Mouse (Mus musculus) right cerebral cortex, postnatal 36 days (tissue): ENCODE data around the gene Dcaf10.
"Not testable (repeated sequence)": the region's sequence is repeated elsewhere in the genome, so short reads cannot be mapped to it uniquely, and the experiment has no call there.

Experiments used
- DNase-seq, 2 experiments: peaks; one replicate each; pipeline ENCODE4 v3.0.0; 2022; ENCODE audit warnings: low spot score in 2 of 2, mixed read lengths in 1 of 2

The Dcaf10 gene

DNA sequence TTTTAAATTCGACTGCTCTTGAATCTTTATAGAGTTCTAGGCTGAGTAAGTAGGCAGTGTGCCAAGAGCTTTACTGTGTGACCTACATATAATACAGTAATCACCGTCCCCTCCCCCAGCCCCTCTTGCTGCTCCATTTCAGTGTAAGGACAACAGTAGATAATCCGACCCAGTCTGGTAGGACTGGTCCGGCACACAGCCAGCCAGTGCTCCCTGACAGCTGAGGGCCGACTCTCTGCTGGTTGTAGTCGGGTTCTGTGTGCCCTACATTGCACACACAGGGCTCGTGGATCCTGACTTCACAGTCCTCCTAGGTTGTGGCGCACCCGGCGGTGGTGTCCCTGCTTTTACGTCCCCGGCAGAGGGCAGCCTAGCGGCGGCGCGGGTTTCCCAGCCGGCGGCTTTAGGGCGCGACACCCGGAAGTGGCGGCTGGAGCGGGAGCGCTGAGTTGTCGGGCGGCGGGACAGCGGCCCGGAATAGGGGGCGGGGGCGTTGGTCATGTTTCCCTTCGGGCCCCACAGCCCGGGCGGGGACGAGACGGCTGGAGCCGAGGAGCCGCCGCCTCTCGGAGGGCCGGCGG, at the start of gene Dcaf10:
Gene Dcaf10, plus strand, starts transcription at position 433 of the 581 bp plus-strand sequence.
- peak; percentile 81 to 82 for DNase-seq

DNA sequence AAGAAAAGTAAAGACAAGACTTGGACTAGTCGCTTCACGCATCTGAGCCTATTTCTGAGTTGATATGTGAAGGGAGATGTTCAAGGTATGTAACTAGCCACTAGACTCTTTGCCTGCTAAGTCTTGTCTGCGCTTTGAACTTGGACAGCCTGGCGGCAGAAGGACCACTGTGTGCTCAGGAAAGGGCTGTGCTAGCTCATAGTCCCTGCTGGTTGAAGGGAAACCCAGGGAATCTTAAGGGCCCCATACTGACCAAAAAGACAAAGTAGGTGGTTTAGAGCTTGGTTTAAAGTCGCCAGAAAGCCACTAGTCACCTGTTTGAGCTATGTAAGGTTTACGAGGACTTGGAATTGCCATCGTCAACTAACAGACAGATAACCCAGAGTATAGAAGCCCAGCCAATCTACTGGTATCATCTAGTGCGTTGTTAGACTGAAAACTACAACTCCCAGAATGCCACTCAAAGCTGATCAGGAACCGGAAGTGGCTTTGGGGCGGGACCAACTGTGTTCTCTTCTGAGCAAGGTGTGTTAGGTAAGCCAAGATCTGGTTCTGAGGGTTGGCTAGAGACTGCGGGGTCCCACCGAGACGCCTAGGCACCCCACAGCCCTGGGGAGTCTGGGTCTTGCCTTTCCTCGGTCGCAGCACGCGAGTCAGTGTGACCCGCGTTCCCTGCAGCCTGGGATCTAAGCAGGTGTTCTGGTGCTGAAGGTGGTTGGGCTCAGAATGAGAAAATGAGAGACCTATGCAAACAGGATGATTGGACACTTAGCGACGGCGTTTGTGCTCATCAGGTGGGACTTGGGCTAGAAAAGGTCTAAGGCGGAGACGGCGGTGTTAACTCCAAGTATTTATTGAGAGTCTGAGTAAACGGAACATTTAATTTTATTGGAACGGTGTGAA, 45.0 kb upstream of the Dcaf10 start, which contains the start of gene Trmt10b:
Gene Trmt10b, plus strand, starts transcription at position 466 of the 903 bp plus-strand sequence.
- DNase-seq: peak; percentile 55 to 75

DNA sequence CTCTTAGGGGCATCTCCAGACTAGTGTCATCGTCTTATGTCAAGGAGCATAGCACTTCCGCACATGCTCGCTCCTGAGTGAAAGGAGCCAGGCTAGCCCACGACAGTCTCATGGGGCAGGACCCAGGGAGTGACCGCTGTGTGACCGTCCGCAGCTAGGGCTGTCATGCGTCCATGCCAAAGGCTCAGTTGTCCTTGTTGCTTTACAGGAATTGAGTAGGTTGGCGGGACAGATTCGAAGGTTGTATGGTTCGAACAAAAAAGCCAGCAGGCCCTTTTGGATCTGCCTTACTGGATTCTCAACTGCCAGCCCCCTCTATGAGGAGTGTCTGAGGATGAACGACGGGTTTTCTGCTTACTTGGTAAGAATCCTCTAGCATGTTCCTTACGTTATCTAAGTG, 36.4 kb upstream of the Dcaf10 start:
- DNase-seq: no peak

DNA sequence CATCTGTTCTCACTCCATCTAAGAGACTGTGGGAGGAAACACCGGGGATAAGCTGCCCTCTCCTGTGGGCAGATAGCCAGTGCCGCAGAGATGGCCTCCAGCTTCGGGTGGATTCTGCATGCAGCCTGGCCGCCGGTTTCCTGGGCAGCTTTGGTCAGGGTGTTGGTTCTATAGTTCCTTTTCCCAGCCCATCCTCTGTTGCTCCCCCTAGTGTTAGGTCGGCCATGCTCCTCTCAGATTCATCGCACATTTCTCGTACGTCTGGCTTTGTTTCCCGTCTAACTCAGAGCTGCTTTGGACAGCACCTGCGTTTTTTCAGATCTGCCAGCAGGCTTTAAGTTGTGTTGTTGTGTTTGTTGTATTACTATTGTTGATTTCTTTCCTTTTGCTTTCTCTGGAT, 33.9 kb upstream of the Dcaf10 start:
- no peak for DNase-seq

DNA sequence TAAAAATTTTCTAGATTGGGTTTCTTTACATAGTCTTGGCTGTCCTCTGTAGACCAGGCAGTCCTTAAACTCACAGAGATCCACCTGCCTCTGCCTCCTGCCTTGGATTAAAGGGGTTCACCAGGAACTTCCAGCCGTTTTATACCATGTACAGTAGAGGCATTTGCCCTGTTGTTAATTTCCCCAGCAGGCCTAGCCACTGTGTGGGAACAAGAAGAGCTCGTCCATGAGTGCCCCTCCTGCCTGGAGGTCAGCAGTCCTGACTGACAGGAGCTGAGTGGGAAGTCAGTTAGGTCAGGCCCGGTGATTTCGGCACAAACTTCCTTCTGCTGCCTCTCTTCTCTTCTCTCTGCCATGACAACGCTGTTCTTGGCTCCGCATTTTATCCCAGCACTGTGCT, 33.3 kb upstream of the Dcaf10 start:
- no peak for DNase-seq

DNA sequence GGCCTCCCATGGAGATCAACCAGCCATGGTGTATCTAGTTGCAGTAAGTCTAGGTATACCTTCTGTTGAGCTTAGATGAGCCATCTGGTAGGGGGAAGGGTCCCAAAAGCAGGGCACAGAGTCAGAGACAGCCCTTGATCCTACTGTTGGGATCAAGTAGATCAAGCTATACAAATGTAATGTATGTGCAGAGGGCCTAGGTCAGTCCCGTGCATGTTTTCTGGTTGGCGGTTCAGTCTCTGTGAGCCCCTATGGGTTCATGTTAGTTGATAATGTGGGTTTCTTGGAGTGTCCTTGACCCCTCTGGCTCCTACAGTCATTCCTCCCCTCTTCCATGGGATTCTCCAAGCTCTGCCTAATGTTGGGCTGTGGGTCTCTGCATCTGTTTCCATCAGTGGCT, 30.8 kb upstream of the Dcaf10 start:
- DNase-seq: no peak

DNA sequence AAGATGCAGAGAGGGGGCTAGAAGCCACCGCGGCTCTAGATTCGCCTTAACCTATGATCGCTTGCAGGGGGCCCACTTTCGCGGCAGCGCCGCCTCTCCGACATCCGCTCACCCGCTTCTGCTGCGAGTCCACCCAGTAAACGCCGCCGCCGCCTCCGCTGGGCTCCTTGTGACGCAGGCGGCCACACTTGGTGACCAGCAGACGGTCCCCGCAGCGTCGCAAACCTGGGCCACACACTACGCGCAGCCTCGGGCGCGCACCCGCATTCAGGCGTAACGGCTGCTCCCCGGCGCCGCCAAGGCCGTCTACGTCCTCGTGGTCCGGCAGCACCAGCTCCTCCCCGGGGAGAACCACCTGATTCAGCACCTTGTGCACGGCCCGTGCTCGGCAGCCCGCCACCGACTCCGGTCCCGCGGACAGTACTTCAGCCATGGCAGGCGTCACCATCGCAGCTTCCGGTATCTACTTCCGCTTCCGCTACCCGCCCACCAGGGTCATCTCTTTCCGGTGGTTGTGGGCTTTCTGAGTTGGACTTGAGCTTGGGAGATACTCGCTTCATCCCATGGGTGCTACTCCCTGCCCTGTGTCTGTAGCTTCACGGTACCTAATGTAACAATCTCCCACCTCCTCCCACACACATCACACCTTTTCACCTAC, 21.6 kb upstream of the Dcaf10 start:
- peak; percentile 85 to 91 for DNase-seq

DNA sequence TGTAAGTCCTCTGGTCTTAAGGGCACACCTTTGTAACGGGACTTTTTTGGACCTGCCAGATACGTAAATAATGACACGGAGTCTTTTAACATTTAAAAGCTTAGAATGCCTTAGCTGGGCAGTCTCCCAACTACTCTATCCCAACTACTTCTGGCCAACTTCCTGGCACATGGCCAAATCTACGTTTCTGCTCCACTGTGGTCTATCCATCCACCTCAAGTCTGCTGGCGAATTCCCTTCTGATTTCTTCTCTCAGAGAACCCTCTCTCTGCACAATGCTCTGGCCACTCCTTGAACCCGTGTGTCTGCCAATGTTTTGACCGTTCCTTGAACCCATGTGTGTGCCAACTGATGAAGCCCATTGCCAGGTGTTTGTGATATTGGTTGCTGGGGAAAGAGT, 10.8 kb upstream of the Dcaf10 start:
- DNase-seq: no peak

DNA sequence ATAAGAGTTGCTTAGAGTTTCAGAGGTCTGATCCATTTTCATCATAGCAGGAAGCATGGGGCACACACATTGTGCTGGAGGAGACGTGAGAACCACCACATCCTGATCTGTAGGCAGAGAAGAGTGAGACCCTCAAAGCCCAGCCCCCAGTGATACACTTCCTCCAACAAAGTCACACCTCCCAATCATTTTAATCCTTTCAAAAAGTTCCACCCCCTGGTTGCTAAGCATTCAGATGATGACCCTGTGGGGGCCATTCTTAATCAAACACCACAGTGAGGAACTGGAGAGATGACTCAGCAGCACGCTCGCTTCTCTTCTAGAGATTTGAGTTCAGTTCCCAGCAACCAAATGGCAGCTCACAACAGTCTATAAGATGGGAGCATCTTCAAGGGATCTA, 9.4 kb upstream of the Dcaf10 start:
- no peak for DNase-seq

DNA sequence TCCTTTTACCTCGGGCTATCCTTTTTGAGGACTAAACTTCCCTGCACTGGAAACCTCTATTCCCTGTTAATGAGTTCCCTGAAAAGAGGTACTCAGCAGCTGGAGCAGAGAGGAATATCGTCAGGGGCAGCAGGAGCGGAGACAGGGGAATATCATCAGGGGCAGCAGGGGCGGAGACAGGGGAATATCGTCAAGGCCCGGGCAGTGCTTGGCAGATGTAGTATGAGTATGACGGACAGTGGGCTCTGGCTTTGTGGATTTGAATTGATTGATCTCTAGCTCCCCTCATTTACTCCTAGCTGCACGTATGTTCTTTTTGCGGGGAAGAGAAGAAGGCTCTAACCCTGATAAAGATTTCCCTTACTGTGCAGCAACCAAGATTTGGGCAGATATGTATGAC, 675 bp upstream of the Dcaf10 start:
- no peak for DNase-seq

DNA sequence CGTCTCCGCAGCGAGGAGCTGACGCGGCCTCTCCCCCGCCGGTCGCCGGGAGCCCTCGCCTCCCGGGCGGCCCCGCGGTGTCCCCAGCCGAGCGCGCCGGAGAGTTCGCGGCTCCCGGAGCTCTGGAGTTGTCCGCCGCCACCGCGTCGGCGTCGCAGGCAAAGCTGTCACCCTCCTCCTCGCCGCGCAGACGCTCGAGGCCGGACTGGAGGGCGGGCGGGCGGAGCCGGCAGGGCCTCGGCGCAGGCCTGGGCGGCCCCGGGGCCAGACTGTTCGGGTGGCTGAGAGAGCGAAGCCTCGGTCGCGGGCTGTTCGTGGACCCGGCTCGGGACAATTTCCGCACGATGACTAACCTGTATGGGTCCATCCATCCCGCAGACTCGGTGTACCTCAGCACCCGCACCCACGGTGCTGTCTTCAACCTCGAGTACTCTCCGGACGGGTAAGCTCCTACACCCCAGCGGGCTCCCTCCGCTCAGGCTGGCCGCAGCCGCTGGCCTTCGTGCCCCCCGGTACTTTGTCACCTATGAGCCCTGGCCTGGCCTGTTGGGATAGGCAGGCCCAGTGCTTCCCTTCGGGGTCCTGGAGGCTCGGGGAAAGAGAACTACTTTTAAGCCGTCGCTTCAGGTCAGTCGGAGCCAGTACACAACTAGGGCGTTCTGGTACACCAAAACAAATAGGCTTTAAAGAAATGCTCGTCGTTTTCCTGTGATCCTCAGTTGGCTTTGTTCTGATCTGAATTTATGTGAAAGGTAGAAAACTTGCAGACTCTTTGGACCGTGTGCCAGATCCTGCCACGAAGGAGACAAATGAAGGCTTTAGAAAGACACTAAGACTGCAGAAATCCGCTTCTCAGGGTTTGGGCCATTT, 620 bp downstream of the Dcaf10 start, which contains the start of gene Exosc3:
Gene Exosc3, minus strand, starts transcription at position 447 of the 870 bp plus-strand sequence.
- peak; percentile 17 to 32 for DNase-seq

DNA sequence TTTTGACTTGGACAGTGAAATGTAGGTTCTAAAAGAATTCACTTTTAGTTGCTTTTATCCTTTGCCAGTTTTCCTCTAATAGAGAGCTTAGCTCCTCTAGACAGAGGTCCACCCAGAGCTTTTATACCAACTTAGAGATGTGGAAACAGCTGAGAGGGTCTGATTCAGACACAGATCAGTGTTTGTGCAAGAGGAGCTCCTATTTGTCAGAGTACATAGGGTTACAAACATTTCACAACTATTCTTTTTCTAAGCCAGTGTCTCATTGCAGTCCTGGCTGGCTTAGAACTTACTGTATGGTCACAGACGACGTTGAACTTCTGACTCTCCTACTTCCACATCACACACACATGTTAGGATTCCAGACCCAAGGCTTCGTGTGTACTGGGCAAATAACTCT, 14.8 kb downstream of the Dcaf10 start:
- no peak for DNase-seq

DNA sequence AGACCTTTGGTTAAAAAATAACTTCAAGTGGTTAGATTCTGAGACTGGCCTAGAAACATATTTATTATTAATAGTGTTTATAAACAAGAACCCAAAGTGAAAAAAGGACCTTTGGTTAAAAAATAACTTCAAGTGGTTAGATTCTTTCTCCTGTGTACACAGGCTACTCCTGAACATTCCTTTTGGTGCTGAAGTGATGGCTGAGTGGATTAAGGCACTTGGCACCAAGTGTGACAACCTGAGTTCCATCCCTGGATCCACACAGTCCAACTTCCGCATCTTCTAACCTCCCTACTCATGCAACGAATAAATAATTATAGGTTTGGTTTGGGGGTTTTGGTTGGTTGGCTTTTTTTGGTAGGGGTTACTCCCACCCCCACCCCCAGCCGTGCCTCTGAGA, 29.4 kb downstream of the Dcaf10 start:
- DNase-seq: no peak

DNA sequence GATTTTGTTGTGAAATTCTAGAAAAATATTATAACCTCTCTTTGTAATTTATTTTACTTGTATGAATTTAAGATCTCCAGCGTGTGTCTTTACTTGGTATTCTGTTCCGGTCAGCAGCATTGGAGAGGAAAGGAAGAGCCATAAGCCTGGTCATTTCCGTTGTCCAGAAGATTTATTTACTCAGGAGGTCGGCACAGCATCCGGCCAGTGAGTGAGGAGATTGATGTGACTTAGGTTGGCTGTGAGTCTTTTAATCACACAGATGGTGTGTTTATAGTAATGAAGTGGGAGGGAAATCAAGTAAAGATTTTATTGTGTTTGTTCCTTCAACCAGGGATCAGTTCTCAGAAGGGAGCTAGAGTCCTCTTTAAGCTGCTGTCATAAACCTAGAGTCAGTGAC, 33.0 kb downstream of the Dcaf10 start:
- no peak for DNase-seq

DNA sequence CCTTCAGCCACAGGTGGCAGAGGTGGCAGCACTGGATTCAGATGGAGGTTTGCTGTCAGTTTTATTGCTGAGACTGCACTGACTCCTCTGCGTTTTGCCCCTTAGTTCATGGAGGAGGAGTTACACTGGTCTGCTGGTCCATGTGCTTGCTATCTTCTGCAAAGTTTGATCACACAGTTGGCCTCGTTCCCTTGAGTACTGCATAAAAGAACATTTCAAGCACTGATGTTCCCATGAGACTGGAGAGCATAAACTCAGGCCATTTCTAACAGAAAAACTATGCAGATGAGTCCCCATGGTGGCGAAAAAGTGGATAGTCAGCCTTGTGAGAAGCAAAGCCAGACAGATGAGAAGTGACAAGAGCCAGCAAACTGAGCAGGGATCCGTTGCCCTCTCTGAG, 34.7 kb downstream of the Dcaf10 start:
- DNase-seq: no peak

DNA sequence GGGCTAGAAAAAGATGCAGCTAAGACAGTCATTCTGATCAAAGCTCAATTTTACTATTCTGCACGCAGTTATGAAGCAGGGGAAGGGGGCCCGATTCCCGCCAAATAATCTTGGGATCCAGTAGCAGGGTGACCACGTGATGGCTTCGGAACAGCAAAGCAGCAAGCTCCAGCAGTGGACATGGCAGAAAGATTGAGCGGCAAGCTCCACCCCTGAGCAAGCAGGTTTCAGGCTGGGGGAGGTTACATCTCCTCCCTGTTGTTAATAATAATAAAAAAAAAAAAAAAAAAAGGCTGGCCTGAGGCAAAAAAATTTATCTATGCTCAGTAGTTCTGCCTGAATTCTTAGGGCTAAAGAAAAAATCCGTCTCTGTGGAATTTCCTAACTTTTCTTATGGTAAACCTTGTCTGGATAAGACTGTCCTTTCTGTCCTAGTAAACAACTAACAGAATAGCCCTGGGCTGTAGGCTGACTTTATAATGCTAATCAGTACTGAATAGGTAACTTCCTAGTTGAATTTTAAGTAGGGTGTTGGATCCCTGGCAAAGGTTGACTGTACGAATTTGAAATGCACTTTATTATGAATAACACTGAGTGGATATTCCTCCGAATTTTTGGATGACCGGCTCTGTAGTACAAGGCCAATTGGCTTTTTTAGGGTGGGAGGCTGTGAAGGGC, 39.1 kb downstream of the Dcaf10 start:
- DNase-seq: not testable (repeated sequence)

DNA sequence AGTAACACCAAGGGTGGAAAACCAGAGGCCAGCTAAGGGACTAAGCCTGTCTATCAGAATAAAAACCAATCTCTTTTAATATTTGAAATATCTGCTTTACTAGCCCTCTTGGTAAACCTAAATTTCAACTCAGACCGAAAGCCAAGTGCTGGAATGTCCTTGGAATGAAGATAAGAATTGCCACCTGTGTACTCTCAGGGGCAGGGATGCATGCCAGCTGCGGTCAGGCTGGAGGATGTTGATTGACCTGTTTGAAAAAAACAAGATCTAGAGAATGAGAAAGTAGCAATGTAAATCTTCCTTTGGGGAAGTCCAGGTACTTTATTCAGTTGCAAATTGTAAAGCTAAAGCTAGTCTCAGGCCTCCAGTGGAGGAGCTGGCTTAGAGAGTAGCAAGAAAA, 40.2 kb downstream of the Dcaf10 start:
- DNase-seq: not testable (repeated sequence)

DNA sequence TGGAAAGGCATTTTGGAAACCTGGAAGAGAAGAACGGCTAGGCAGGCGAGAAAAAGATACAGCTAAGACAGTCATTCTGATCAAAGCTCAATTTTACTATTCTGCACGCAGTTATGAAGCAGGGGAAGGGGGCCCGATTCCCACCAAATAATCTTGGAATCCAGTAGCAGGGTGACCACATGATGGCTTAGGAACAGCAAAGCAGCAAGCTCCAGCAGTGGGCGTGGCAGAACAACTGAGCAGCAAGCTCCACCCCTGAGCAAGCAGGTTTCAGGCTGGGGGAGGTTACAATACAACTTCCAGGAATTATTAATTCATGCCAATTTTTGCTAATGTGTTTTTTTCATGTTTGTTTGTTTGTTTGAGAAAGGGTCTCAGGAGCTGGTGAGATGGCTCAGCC, 45.4 kb downstream of the Dcaf10 start:
- not testable (repeated sequence) for DNase-seq

DNA sequence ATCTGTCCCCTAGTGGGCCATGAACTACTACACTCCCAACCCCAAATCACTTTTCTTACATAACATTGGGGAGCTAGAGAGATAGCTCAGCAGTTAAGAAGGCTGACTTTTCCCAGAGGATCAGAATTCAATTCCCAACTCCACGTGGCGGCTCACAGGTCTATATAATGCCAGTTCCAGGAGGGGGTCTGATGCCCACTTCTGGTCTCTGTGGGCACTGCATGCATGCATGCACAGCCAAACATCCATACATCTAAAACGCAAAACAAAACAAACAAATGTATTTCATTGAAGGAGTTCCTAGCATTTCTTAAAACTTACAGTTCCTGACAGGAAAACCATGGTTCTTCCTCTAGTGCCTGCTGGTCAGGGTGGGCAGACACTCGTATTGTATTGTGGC, 50.2 kb downstream of the Dcaf10 start:
- no peak for DNase-seq

DNA sequence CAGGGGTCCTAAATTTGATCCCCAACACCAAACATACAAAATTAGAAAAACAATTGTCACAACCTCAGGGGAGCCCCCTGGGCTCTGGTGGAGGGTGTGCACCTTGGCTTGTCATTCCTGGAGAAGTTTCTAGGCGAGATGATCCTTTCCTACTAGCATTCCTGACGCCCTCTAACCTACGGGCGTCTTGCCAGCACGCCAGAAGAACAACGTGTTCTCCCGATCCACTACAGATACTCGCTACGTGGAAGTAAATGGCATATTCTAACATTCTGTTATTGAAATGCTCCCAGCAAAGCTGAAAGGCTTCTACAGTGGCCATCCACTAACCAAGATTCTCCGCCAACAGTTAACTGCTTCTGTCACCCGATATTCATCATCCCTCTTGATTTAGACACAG, 50.7 kb downstream of the Dcaf10 start:
- no peak for DNase-seq

DNA sequence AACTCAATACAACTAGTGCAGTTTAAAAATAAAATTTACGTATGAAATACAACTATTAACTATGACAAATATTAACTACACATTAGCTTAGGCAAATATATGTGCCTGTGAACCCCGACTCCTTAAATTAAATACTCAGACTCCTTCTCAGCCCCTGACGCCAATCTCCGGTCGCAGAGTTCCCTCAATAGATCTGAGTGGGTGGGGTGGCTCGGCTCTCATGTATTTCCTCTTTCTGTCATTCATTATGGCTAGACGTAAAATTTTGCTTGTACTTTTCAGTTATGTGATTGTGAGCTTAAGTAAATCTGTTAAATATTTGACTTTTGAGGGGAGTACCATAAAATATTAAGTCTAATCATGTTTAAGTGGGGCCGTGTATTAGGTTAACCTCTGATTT, 51.1 kb downstream of the Dcaf10 start:
- DNase-seq: no peak
